Mouse (Mus musculus): ENCODE results near the gene Akt2. TPM values are rescaled to one million over a fixed set of nuclear protein-coding genes. Genes with fewer than 3 reads are reported as not detected.

Akt2 gene
- total RNA-seq, 1 experiment from 2014 or later, result 49.5 TPM

DNA sequence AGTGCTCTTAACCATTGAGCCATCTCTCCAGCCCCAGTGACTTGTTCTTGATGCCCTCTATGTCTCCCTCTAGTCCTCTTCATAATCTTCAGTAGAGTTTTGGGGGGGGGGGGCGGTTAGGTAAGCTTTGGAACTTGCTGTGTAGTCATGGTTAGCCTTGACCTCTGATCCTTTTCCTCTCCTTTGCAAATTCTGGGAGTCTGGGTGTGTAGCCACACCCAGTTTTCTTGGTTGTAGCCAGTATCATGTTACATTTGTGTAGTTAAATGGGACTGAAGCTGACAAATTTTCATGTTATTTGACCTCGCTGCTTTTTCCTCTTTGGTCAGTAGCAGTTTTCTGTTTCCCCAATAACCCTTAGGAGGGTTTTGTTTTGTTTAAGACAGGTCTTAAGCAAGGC lies 4.5 kb upstream of the Akt2 start:
- no peak for ATAC-seq (replicated peaks; ENCODE audit: low read depth, poor library complexity, severe bottlenecking)

DNA sequence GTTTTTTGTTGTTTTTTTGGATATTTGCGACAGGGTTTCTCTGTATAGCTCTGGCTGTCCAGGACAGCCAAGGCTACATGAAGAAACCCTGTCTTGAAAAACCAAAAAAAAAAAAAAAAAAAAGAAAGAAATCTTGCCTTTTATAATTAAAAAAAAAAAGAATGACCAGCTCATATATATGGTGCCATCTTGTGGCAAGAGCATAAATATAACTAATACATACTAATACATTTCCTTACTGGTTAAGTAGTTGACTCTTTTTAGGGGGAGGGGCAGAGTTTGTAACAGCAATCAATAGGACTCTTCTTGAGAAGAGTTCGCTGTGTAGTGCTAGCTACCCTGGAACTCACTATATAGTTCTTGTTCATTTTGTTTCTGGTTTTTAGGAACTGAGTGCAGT lies 3.6 kb upstream of the Akt2 start:
- ATAC-seq (replicated peaks; ENCODE audit: low read depth, poor library complexity, severe bottlenecking), result no peak

DNA sequence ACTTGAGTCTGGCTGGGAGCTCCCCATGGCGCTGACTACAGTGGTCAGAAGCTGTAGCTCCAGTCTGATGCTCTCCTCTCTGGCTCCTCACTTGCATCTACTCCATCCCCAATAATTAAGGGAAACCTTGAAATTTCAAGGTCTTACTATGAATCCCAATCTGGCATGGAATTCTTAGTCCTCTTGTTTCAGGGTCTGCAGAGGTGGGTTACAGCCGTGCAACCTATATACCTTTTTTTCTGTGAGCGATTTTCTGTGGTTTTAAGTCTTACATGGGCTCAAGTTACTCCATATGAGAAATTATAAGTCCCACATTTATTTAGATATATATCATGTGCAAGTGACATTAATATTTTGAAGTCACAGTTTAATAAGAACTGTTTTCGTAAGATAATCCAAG lies 1.3 kb upstream of the Akt2 start:
- ATAC-seq (replicated peaks; ENCODE audit: low read depth, poor library complexity, severe bottlenecking), result no peak

DNA sequence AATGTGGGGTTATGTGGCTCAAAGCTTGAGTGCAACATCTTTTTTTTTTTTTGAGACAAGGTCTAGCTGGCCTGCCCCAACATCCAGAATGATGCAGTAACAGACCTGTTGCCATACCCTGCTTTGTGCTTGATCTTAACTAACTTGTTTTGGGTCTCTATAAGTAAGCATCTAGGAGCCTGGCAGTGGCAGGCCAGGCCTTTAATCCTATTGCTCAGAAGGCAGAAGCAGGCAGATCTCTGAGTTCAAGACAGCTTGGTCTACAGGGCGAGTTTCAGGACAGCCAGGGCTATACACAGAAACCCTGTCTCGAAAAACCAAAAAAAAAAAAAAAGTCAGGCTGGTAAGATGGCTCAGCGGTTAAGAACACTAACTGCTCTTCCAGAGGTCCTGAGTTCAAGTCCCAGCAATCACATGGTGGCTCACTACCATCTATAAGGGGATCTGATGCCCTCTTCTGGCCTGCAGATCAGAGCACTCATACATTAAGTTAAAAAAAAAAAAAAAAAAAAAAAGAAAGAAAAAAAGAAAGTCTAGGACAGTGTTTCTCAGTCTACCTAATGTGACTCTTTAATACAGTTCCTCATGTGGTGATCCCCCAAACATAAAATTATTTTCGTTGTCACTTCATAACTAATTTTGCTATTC lies 662 bp upstream of the Akt2 start:
- ATAC-seq (replicated peaks; ENCODE audit: low read depth, poor library complexity, severe bottlenecking), result no peak

DNA sequence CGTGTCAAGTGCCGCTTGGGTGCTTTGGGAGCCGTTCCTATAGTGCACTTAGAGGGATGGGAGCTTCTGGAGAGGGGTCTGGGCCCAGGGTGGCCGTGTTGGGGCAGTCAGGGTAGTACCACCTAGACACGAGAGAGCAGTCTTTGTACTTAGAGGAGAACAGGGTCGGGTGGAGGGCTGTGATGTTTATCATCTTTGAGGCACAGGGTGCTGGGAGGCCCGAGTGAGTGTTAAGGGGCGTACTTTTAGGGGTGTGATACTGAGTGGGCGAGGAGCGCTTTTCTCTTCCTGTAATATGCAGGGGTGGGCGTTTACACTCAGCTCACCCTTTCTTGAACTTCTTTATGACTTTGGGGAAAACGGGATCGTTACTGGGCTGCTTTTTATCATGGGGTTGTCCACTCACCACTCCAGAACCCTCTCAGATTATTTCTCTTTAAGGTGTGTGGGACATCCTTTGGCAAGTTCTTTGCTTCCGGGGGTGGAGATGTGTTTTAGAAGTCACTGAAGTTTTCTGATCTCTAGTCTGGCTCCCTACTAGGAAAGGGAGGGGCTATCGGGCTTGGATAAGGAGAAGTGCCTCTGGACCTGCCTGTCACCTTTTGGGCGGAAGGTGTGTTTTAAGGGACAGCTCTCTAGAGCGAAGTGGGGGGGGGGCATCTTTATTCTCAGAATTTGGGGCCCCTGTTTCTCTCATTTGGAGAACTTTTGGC lies 1.0 kb downstream of the Akt2 start:
- ATAC-seq (replicated peaks; ENCODE audit: low read depth, poor library complexity, severe bottlenecking), result peak; percentile 47

DNA sequence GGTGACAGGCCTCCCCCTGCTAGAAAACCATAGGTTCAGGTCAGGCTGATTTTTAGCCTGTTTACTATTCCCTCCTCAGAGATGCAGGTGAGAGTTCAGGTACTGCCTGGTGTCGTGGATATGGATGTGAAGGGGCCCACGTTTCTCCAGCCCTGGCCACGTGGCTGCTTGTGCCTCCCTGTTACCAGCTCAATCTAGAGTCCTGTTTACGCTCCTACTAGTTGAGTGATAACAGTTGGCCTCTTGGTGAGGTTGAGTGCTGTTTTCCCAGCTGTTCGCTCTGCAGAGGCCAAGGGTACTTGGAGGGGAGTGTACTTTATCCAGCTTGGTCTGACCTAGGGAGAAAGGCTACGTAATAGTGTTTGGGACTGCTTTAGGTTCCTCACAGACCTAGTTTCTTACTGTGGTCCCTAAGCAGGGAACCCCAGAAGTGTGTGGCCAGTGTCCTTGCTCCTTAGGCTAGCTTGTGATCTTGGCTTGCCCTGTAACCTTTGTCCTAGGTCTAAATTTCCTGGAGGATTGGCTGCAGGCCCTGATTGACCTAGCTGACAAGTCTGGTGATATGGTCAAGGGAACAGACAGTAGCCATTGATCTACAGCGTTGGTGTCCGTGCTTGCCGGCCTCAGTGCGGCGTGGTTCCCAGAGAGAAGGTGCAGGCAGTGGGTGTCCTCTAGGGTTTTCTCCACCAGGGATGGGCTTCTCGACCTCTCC lies 1.7 kb downstream of the Akt2 start:
- ATAC-seq (replicated peaks; ENCODE audit: low read depth, poor library complexity, severe bottlenecking), result no peak

DNA sequence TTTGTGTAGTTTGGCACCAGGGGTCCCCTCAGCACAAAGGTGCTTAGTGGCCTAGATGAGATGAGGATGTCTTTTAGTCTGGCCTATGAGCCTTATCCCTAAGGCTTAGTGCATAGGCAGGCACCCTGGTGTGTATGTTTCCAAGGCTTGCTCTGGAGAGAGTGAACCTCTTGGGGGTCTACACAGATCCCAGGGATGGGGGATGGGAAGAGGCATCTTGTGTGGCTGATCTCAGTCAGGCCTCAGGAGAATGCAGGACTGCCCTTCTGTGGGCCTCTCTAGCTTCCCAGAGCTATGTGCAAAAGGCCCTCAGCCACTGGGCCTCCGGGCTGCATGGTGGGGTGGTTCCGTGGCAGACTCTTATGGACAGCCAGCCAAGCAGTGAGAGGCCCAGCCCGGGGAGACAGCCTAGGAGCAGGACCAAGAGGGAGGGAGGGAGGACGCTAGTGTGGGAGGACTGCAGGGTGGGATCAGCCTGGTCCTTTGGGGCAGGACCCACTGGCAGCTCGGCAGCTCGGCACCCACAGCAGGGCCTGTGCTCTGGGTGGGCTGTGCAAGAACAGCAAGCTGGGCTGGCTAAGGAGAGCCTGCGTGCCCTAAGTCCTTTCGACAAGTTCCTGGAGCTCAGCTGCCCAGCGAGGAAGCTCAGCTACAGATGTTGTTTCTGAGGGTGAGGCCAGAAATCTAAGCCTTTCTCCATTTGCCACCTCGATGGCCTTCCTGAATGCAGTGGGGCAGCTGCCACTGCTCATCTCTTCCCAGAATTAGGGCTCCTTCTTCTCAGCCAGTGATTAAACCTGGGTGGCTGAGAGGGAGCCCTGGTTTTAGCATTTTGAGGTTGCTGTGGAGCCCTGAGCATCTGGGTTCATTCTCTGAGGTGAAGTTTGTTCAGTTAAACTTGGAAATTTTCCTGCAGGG lies 5.5 kb downstream of the Akt2 start:
- ATAC-seq (replicated peaks; ENCODE audit: low read depth, poor library complexity, severe bottlenecking), result no peak

DNA sequence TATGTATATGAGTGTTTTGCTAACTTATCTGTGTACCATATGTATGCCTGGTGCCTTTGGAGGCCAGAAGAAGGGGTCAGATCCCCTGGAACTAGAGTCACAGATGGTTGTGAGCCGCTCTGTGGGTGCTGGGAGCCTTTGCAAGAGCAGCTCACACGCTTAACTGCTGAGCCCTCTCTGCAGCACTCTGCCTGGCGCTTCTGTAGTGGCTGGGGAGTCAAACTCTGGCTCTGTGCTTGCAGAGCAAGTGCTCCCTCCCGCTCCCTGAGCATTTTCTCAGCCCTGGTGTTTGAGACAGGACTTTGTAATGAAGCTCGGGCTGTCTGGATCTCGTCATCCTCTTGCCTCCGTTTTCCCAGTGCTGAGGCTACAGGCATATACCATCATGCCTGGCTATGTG lies 6.7 kb downstream of the Akt2 start:
- no peak for ATAC-seq (replicated peaks; ENCODE audit: low read depth, poor library complexity, severe bottlenecking)

DNA sequence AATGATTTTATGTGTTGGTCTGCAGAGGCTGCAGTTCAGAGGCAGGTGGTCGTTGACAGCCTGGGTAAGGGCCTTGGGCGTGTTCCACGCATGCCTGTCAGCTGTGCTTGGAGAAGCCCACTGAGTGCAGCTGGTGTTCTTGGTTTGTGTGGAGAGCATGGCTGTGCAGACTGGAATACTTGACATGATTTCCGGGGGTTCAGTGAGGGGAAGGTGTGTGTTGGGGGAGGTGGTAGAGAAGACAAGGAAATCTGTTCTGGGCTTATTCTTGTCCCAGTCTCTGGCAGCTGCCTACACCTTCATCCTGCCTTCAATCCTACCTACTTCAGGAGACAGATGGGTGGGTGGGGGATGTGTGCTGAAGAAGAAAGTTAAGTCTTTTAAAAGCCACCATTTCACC lies 10.3 kb downstream of the Akt2 start:
- ATAC-seq (replicated peaks; ENCODE audit: low read depth, poor library complexity, severe bottlenecking), result no peak

DNA sequence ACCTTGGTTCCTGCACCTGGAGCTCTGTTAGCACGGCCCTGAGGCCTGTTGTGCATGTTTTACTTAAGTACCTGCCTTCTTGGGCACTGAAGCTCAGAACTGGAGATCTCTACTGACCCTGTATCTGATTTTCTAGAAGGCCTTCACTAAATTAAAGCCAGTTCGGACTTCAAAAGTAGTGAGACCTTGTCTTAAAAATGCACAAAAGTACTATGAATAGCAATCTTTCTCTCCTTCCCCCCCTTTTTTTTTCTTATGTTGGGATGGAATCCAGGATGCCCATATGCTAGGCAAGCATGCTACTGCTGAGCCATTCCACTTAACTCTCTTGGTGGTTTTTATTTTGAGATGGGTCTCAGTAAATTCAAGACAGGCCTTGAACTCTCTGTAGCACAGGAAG lies 10.8 kb downstream of the Akt2 start:
- no peak for ATAC-seq (replicated peaks; ENCODE audit: low read depth, poor library complexity, severe bottlenecking)

DNA sequence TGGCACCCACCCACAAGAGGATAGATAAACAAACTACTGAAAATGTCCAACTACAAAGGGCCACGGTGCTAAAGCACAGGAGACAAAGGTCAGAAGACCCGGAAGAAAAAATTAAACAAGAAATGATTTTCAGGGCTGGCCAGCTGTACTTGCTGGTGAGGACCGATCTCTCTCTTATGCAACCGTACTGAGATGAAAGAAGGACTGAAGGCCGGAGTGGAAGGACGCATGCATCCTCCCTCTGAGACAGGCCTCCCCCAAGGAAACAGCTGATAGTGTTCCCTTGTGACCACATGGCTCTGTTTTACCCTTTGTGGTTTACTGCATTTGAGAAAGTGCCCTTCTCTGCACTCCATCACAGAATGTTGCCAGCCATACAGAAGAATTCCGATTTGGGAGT lies 11.5 kb downstream of the Akt2 start:
- peak; percentile 51 for ATAC-seq (replicated peaks; ENCODE audit: low read depth, poor library complexity, severe bottlenecking)

DNA sequence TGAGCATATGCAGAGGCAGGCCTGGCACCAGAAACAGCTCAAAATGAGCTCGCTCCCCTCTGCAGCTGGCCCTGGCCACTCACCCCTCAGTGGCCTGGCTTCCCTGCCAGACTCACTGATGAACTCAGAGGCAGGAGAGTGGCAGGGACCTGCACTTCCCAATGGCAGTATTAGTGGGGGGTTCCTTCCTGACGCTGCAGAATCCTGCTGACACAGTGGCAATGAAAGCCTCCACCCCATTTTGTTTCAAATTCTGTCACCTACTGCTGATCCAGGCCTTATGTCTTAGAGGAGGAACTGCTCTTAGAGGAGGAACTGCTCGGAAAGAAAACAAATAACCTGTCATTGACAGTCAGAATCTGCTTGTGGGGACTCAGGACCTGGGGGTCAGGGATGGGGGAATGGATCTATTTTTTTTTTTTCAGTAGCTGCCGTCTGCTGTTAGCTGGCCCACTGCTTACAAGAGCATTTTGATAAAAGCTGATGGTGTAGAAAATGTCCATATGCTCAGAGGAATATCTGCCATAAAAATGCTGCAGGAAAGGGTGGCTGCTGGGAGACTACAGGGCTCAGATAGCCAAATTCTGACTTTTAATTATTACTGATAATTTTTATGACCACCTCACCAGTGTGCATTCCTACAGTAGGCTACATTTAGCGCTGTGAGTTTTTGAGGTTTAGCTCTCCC lies 13.5 kb downstream of the Akt2 start:
- no peak for ATAC-seq (replicated peaks; ENCODE audit: low read depth, poor library complexity, severe bottlenecking)

DNA sequence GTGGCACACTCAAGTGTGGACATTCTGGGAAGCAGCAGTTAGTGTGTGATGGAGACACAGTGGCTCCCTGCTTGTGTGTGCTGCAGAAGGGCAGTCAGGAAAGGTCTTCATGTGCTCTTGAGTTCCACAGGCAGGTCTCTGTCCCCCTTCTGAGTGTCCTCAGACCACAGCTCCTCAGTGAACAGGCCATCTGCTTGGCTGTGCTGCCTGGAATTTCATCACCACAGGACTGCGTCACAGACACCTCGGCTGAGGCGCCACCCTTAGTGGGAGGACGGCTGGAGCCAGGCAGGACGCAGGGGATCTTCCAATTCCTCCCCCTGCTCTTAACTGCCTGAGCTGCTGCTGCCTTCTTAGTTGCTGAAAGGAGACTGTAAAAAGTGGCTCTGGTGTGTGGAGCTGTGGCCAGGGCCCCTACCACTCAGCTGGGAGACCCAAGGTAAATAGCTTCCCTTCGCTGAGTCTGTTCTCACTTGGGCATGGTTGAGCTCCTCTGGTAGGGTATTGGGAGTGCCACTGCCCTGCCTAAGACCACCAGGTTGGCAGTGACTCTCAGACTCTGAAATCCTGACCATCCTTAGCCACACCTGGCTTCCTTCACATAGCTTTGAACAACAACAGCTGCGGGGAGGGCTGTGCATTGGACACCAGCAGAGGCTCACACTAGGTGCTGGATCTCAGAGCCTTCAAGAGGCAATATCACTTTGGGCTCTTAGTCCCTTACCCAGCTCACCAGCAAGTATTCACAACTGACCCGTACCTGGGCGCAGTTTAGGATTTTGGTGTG lies 14.3 kb downstream of the Akt2 start:
- ATAC-seq (replicated peaks; ENCODE audit: low read depth, poor library complexity, severe bottlenecking), result 0 out of 2 replicates have a peak, but pooled peaks have one; percentile 5

DNA sequence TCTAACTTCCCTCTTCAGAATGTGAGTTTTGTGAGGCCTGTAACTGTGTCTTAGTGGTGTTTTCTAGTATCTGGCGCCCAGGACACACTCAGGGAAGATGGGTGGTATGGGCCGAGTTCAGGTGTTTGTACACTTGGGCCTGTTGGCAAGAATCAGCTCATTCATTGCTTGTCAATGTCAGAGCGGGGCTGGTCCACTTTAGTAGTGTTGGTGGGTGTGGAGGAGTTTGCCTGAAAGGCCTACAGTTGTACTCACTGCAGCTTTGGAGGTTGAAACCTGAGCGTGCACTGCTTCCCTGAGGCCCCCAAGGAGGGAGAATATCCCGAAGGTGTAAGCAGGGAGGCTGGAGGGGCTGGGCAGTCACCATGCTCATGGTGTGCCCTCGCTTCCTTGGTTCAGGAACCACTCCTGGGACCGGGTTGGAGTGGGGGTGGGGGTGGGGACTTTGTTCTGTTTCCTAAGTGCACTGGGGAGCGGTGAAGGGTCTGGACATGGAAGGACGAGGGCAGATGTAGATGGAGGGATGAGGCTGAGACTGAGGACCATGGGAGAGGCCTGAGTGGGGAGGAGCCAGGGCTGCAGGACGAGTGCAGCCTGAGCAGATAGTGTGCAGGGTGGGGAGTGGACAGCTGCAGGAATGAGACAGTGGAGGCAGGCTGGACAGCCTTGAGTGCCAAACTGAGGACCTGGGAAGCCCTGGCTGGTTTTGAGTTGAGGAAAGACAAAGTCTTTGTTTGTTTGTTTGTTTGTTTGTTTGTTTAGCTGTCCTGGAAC lies 15.3 kb downstream of the Akt2 start:
- ATAC-seq (replicated peaks; ENCODE audit: low read depth, poor library complexity, severe bottlenecking), result no peak

DNA sequence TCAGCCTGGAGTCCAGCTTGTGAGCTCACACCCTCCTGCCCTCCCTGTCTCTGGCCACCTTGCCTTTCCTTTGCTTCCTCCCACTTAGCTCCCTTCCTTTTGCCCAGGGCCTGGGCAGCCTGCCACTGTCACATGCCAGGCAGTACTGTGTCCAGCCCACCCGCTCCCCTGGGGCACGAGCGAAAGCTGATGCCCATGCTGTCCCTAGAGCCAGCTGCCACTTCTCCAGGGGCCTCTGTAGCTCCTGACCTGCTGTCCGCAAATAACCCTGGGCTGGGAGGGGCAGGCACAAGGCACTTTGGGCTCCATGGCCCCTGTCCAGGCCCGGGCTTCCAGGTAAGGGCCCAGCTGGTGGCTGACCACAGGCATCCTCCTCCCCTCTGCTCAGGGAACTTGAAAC lies 16.2 kb downstream of the Akt2 start:
- no peak for ATAC-seq (replicated peaks; ENCODE audit: low read depth, poor library complexity, severe bottlenecking)

DNA sequence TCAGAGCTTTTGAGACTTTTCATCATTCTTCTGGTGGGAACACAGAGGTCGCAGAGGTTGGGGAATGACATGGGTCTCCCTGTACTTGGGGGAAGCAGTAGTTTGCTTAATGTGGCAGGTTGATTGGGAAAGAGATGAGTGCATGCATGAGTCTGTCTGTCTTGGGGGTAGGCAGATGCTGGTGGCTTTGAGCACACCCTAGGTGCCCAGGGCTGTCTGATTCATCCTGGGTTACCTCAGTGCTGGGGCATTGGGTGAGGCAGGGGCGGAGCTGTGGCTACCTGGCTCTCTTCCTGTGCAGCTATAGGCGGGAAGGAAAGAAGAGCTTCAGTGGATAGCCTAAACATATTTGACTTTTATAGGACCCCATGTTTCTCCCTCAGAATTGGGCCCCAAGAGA lies 16.8 kb downstream of the Akt2 start:
- ATAC-seq (replicated peaks; ENCODE audit: low read depth, poor library complexity, severe bottlenecking), result 0 out of 2 replicates have a peak, but pooled peaks have one; percentile 6

DNA sequence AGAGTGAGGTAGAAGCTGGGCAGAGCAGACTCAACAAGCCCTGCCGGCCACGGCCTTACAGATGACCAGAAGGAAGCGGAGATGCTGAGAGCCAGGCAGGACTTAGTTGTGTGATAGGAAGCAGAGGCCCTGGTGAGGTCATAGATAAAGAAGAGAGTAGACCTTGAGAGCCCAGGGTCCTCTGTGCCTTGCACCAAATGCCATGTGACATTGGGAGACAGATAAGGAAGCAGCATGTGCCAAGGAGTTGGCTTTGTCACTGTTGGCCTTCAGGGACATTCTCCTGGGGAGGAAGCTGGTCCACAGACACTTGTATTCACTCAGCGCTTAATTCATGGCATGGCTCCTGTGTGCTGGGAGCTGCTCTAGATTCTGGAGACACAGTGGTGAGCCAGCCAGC lies 17.9 kb downstream of the Akt2 start:
- ATAC-seq (replicated peaks; ENCODE audit: low read depth, poor library complexity, severe bottlenecking), result peak; percentile 21; the same call in 1 of the 2 replicates

DNA sequence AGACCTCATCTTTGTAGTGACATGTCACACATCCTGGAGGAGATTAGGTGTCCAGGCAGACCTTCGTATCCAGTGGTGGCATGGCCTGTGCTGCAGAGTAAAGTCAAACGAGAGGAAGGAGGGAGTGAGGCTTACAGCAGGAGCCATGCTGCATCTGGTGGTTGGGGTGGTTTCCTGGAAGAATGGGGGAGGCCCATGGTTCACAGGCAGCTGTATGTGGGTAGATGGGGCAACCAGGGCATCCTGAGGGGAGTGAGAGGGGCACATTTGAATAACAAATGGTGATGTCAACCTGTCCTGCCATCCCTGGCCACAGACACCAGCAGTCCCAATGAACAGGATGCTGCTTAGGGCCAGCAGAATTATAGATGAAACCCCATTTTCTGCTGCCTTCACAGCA lies 18.3 kb downstream of the Akt2 start:
- ATAC-seq (replicated peaks; ENCODE audit: low read depth, poor library complexity, severe bottlenecking), result peak; percentile 65

All from common myeloid progenitor, adult 5-6 weeks (primary cell).